Mouse (Mus musculus): ENCODE measurements around the gene Pknox2. TPM values are rescaled to one million over a fixed set of nuclear protein-coding genes. Genes with fewer than 3 reads are reported as not detected.

Pknox2 gene
- polyA plus RNA-seq, 1 experiment from 2014 or later, result 40.6 TPM

- Histone ChIP-seq H3K27me3 (no peaks in the 10 kb centered on the region), H3K36me3 (no peaks in the 10 kb centered on the region), H3K9me3 (no peaks in the 10 kb centered on the region), H3K27ac (replicated peaks) (no peak overlapping the region), H3K4me2 (no peak overlapping the region; the same call in 1 of the 2 replicates), H3K4me3 (no peak overlapping the region), H3K4me1 (replicated peaks) (peaks cover 28% of the 10 kb centered on the region), H3K9ac (no peak overlapping the region)
- 55% methylated on average over 4 of the region's 4 CpGs for WGBS
- ATAC-seq (ENCODE audit: low FRiP score, low read depth), result no peak
These were observed 679 bp upstream of the Pknox2 start for GRCm38 (mm10) chr9:37147886-37148285.

DNA sequence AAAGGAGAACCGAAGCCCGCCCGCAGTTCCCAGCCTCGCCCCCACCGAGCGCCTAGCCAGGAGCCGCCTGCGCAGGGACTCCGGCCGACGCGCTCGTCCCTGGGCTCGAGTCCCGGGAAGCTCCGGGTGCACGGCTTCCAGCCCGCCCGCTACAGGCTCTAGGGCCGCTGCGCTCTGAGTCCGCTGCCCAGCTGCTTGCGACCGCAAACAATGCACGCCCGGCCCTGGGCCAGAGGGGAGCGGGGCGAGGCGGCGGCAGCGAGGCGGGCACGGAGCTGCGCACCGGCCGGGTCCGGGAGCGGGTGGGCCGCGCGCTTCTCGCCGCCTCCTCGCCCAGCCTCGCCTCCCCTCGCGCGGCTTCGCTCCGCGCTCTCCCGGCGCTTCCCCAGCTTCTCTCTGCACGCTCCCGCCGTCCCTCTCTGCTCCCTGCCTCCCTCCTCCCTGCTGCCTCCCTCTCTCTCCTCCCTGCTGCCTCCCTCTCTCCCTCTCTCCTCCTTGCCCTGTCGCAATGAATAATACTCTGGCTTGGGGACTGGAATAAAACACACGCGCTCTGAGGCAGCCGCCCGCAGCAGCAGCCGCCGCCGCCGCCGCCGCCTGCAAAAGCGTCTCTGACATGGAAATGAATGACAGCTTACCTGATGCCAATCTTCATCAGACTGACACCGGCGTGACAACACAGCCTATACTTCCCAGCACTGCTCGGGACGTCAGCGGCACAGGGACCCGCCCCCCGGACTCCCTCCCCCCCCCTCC, 426 bp downstream of the Pknox2 start:
- H3K36me3 ChIP-seq, result no peaks in the 10 kb centered on the region

GRCm38 (mm10) chr9:37146353-37146602, 929 bp downstream of the Pknox2 start:
- ATAC-seq (ENCODE audit: low FRiP score, low read depth), result peak; percentile 24
- peak overlapping the region; percentile 98 for H3K9ac ChIP-seq
- H3K4me3 ChIP-seq, result peak overlapping the region; percentile 93
- H3K4me1 ChIP-seq (replicated peaks), result peaks cover 39% of the 10 kb centered on the region
- H3K36me3 ChIP-seq, result no peaks in the 10 kb centered on the region
- no peaks in the 10 kb centered on the region for H3K9me3 ChIP-seq
- peak overlapping the region; percentile 93 for H3K4me2 ChIP-seq
- H3K27ac ChIP-seq (replicated peaks), result peak overlapping the region; percentile 99
- WGBS, result under 1% methylated on average over 12 of the region's 12 CpGs
- no peaks in the 10 kb centered on the region for H3K27me3 ChIP-seq

More for the DNA sequence above, 426 bp downstream of the Pknox2 start:
- H3K9ac ChIP-seq, result peak overlapping the region; percentile 98
- H3K27me3 ChIP-seq, result no peaks in the 10 kb centered on the region
- peak overlapping the region; percentile 99 for H3K27ac ChIP-seq (replicated peaks)
- peak overlapping the region; percentile 93 for H3K4me2 ChIP-seq
- no peaks in the 10 kb centered on the region for H3K9me3 ChIP-seq
- H3K4me1 ChIP-seq (replicated peaks), result peaks cover 34% of the 10 kb centered on the region
- H3K4me3 ChIP-seq, result peak overlapping the region; percentile 93
- ATAC-seq (ENCODE audit: low FRiP score, low read depth), result peak; percentile 95
- WGBS, result under 1% methylated on average over 42 of the region's 75 CpGs

DNA sequence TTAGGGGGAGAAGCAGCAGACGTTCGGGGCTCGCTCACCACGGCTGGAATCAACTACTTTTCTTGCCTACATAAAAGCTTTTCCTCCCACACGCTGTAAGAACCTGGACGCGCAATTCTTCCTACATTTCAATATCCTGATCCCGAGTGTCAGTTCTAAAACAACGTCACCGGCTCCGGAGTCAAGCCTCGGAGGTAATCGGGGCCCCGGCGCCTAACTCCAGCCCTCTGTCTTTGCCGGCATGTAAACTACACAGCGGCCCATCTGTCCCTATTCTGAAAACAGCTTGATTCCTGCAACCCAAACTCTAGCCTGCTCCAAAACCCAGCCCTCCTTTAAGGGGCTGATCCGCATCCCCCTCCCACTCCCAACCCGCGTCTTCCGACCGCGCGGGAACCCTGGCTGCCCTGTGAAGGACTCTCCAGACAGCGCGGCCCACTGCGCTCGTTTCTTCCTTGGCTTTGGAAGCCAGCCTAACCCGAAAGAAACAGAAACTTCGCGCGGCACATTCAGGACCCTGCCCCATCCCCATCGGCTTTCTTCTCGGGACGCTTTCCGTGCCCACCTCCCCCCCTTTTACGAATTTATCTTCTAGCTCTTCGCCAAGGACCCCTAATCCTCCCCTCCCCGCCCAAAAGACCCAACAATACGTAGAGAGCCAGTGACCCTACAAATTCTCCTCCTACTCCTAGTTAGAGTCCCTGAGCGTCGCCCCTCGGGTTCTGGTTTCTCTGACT, 1.4 kb downstream of the Pknox2 start:
- no peaks in the 10 kb centered on the region for H3K36me3 ChIP-seq
- no peaks in the 10 kb centered on the region for H3K27me3 ChIP-seq
- no peak for ATAC-seq (ENCODE audit: low FRiP score, low read depth)
- H3K9ac ChIP-seq, result peak overlapping the region; percentile 98
- peak overlapping the region; percentile 93 for H3K4me2 ChIP-seq
- H3K9me3 ChIP-seq, result no peaks in the 10 kb centered on the region
- H3K4me3 ChIP-seq, result peak overlapping the region; percentile 93
- WGBS, result 1% methylated on average over 43 of the region's 43 CpGs
- H3K27ac ChIP-seq (replicated peaks), result peak overlapping the region; percentile 99
- peaks cover 44% of the 10 kb centered on the region for H3K4me1 ChIP-seq (replicated peaks)

- WGBS, result under 1% methylated on average over 26 of the region's 26 CpGs
These were observed 2.0 kb downstream of the Pknox2 start for GRCm38 (mm10) chr9:37145151-37145615.

DNA sequence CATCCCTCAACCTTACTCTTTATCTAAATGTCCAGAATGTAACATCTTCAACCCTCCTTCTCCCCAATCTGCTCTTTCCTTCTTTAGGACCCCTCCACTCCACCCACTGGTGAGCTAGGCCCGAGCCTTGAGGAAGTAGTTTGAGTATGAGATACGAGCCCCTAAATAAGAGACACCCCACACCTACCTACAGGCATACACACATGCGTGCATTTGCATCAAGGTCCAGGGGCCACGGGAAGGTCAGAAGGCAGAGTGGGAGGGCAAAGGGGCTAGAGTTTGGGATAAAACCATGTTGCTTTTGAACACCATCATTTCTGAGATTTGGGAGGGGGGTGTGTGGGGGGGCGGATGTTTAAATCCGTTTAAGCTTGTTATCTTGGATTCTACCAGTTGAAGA, 2.5 kb downstream of the Pknox2 start:
- Histone ChIP-seq H3K27me3 (no peaks in the 10 kb centered on the region), H3K36me3 (no peaks in the 10 kb centered on the region), H3K9ac (peak overlapping the region; percentile 98), H3K27ac (replicated peaks) (peak overlapping the region; percentile 99), H3K4me1 (replicated peaks) (peaks cover 53% of the 10 kb centered on the region), H3K9me3 (no peaks in the 10 kb centered on the region), H3K4me2 (peak overlapping the region; percentile 93), H3K4me3 (peak overlapping the region; percentile 93)
- WGBS, result 4% methylated on average over 6 of the region's 6 CpGs
- no peak for ATAC-seq (ENCODE audit: low FRiP score, low read depth)

More at GRCm38 (mm10) chr9:37145151-37145615, 2.0 kb downstream of the Pknox2 start:
- H3K36me3 ChIP-seq, result no peaks in the 10 kb centered on the region
- ATAC-seq (ENCODE audit: low FRiP score, low read depth), result no peak
- H3K27ac ChIP-seq (replicated peaks), result peak overlapping the region; percentile 99
- peak overlapping the region; percentile 93 for H3K4me2 ChIP-seq
- H3K9ac ChIP-seq, result peak overlapping the region; percentile 98
- peak overlapping the region; percentile 93 for H3K4me3 ChIP-seq
- H3K27me3 ChIP-seq, result no peaks in the 10 kb centered on the region
- H3K9me3 ChIP-seq, result no peaks in the 10 kb centered on the region
- H3K4me1 ChIP-seq (replicated peaks), result peaks cover 50% of the 10 kb centered on the region

- H3K9ac ChIP-seq, result peak overlapping the region; percentile 98
- 1% methylated on average over 21 of the region's 21 CpGs for WGBS
- peak overlapping the region; percentile 99 for H3K27ac ChIP-seq (replicated peaks)
- H3K36me3 ChIP-seq, result no peaks in the 10 kb centered on the region
- peaks cover 57% of the 10 kb centered on the region for H3K4me1 ChIP-seq (replicated peaks)
- H3K4me3 ChIP-seq, result peak overlapping the region; percentile 93
- no peaks in the 10 kb centered on the region for H3K27me3 ChIP-seq
- peak overlapping the region; percentile 93 for H3K4me2 ChIP-seq
- no peak for ATAC-seq (ENCODE audit: low FRiP score, low read depth)
- H3K9me3 ChIP-seq, result no peaks in the 10 kb centered on the region
These were observed 3.0 kb downstream of the Pknox2 start for GRCm38 (mm10) chr9:37144251-37144650.

- Histone ChIP-seq H3K4me2 (peak overlapping the region; percentile 93), H3K36me3 (no peaks in the 10 kb centered on the region), H3K4me1 (replicated peaks) (peaks cover 65% of the 10 kb centered on the region), H3K9me3 (no peaks in the 10 kb centered on the region), H3K27ac (replicated peaks) (peak overlapping the region; percentile 99), H3K9ac (peak overlapping the region; percentile 98), H3K27me3 (no peaks in the 10 kb centered on the region), H3K4me3 (peak overlapping the region; percentile 93)
- no peak for ATAC-seq (ENCODE audit: low FRiP score, low read depth)
- WGBS, result 23% methylated on average over 12 of the region's 12 CpGs
These were observed 3.9 kb downstream of the Pknox2 start for GRCm38 (mm10) chr9:37143046-37143931.

DNA sequence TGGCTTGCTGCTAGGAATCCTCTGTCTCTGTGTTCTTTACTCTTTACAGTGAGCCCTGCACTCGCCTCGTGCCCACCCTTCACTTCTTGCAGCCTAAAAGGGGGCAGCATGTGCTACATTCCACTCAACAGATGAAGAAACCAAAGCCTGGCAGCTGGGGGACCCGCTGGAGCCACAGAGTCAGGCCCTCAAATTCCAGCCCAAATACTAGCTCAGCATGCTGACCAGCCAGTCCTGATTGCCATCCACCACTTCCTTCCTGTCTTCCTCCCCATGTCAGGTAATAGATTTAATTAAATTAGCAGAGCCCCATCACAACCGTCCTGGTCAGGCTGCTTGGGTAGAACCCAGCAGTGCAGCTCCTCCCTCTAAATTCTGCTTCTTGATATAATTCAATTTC, 5.1 kb downstream of the Pknox2 start:
- H3K4me2 ChIP-seq, result peak overlapping the region; percentile 15; the same call in 1 of the 2 replicates
- no peaks in the 10 kb centered on the region for H3K9me3 ChIP-seq
- no peak for ATAC-seq (ENCODE audit: low FRiP score, low read depth)
- no peaks in the 10 kb centered on the region for H3K36me3 ChIP-seq
- no peak overlapping the region for H3K9ac ChIP-seq
- H3K4me1 ChIP-seq (replicated peaks), result peaks cover 69% of the 10 kb centered on the region
- H3K27me3 ChIP-seq, result no peaks in the 10 kb centered on the region
- H3K27ac ChIP-seq (replicated peaks), result peak overlapping the region; percentile 34; the same call in 1 of the 2 replicates
- no peak overlapping the region for H3K4me3 ChIP-seq
- WGBS, result 21% methylated on average over 4 of the region's 4 CpGs

DNA sequence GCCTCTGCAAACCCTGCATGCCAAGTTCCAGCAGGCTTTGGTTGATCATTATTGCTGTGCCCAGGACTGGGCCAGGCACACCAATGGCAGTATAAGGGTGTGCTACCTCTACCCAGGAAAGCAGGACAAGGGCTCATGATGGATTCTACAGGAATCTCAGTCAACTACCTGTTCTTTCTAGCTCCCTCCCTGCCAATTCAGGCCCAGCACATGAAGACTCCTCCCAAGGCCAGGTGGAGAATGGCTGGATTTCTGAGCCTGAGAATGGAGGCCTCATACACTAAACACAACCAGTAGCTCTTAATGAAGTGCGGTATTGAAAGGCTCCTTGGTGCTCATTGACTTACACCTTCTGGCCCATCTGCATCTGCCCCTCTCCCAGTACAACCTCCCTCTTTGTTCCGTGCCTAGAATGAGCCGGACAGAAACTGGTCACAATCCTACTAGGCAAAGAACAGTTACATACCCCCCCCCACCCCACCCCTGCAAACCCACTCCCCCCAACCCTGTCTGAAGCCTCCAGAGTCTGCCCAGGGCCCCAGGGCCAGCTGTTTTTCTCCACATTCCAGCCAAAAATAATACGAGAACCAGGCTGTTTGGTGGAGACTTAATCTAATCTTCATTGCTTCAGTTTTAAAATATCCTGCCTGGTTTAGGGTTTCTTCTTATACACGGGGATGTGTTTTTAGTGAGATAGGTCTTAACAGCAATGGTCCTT, 6.6 kb downstream of the Pknox2 start:
- H3K36me3 ChIP-seq, result no peaks in the 10 kb centered on the region
- no peaks in the 10 kb centered on the region for H3K9me3 ChIP-seq
- 0 out of 2 replicates have a peak overlapping the region, but pooled peaks have one; percentile 9 for H3K4me2 ChIP-seq
- H3K9ac ChIP-seq, result no peak overlapping the region
- H3K4me3 ChIP-seq, result no peak overlapping the region
- H3K4me1 ChIP-seq (replicated peaks), result peaks cover 73% of the 10 kb centered on the region
- ATAC-seq (ENCODE audit: low FRiP score, low read depth), result no peak
- no peaks in the 10 kb centered on the region for H3K27me3 ChIP-seq
- 42% methylated on average over 5 of the region's 5 CpGs for WGBS
- peak overlapping the region; percentile 36; the same call in 1 of the 2 replicates for H3K27ac ChIP-seq (replicated peaks)

- ATAC-seq (ENCODE audit: low FRiP score, low read depth), result 0 out of 2 replicates have a peak, but pooled peaks have one; percentile 10
- Histone ChIP-seq H3K9ac (no peak overlapping the region), H3K4me3 (no peak overlapping the region), H3K4me2 (no peak overlapping the region), H3K27ac (replicated peaks) (0 out of 2 replicates have a peak overlapping the region, but pooled peaks have one; percentile 40), H3K4me1 (replicated peaks) (peaks cover 63% of the 10 kb centered on the region), H3K36me3 (no peaks in the 10 kb centered on the region), H3K9me3 (no peaks in the 10 kb centered on the region), H3K27me3 (no peaks in the 10 kb centered on the region)
- WGBS, result 11% methylated on average over 8 of the region's 8 CpGs
These were observed 7.7 kb downstream of the Pknox2 start for GRCm38 (mm10) chr9:37139514-37139913.
